Mouse (Mus musculus): ENCODE measurements around the gene Mpzl3.

Mpzl3 gene

DNA sequence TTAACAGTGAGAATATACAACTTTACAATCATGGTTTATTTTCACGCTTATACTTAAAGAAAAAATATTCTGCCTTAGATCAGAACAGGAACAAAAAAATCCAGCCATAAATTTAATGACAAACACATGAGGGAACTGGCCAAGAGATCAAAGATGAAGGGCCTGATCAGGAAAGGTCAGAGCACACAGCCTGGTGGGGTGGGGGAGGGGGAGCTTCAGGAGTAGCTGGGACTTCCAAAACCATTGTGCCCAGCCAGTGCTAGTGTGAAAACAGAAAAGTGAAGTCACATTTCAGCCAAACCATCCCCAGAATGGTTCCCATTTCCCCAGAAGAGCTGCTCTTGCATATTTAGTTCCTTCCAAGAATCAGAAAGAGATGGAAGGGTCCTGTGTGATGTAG is 47.5 kb downstream of the Mpzl3 start:
- no peak for DNase-seq (ENCODE audit: low spot score in 2 of 2)

DNA sequence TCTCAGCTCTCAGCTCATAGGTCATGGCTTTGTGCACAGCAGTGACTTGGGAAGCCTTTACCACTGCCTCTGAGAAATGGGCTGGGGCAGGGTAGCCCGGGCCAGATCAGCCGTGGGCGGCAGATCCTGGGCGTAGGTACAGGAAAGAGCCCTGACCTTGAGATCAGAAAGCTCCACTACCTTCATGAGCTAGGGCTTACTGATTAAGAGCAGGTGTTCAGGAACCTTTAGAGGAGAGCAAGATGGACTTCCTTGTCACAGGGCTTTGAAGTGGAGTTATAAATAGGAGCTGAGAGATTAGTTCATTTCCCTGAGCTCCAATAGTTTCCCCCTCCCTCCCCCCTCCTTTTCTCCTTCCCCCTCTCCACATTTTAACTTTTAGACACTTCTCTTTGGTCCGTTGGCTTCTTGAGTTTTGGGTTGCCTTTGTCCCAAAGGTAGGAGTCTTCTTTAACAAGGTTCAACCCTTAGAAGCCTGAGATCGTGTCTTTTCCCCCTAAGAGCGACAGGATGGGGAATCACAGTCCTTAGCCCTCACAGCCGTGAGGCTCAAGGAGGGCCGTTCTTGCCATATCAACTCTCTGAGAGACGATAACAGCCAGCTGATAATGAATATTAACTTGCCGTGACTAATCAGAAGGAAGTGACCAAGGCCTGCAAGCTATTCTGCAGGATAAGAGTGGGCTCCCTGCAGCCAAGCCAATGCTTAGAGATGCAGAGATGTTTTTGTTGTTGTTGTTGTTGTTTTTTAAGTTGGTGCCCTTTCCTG is 48.4 kb downstream of the Mpzl3 start:
- no peak for DNase-seq (ENCODE audit: low spot score in 2 of 2)

DNA sequence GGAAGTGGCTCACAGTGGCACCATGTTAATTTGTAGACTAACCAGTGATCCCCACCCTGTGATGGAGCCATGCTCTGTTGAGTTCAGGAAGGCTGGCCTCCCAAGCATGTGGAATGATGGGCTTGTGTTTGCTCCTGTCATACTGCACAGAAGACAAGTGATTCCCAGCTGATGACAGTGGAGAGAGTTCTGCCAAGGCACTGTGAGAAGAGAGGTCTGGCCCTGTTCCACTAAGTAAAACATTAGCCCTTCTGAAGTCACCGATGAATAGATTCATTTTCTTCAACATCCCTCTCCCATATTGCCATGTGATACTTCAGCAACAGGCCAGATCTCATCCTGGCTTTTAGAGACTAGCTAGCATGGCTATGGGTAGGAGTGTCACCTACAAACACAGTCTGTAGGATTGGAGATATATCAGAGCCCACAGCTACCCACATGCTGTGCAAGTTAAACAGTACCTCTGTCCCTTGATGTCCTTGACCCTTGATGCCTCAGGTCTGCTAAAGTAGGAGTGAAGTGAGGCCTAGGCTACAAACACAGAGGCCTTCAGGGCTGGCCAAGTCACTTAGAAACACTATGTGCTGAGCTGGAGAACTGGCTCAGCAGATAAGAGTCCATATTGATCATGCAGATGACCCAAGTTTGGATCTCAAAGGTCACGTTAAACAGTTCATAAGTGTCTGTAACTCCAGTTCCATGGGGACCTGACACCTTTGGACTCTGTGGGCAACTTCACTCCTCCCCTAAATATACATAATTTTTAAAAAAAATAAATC is 50.8 kb downstream of the Mpzl3 start:
- DNase-seq (ENCODE audit: low spot score in 2 of 2) = no peak

DNA sequence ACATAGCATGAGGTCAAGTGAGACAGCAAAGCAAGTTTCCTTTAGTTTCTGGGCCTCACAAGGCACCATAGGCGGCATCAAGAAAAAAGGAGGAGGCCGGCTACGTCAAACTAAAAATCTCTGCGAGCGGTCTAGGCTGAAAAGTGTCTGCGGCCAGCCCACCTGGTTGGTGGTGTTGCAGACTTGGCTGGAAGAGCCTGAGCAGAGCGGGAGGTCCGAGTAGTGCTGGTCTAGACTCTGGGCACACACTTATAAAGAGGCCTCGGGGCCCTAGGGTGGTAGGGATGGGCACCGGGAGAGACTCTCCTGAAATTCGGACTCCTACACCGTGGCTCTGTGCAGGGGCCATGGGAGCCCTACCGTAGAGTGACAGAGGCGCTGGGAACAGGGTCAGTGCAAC is 60.7 kb downstream of the Mpzl3 start:
- DNase-seq (ENCODE audit: low spot score in 2 of 2) = no peak

DNA sequence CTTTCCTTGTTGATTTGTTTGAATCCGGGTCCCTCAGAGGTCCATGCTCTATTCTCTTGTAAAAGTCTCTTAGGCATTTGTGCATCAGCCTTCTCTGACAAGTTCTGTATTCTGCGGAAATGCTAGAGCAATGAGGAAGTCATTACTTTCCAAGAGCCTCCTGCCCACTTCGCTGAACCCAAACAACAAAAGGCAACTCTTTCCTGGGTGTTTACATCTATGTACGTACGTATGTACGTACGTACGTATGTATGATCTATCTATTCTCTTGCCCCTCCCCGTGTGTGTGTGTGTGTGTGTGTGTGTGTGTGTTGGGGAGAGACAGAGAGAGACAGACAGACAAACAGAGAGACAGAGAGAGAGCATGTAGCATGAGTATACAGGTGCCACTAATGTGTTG is 61.8 kb downstream of the Mpzl3 start:
- DNase-seq (ENCODE audit: low spot score in 2 of 2) = peak; percentile 26 to 46

GRCm38 (mm10) chr9:45117741-45118431 is 62.9 kb downstream of the Mpzl3 start, which contains the start of gene Scn2b:
Gene Scn2b (plus strand): TSS chr9:45117782.
- DNase-seq (ENCODE audit: low spot score in 2 of 2) = no peak

- no peak for DNase-seq (ENCODE audit: low spot score in 2 of 2)
Measured at GRCm38 (mm10) chr9:45118552-45118951, 63.6 kb downstream of the Mpzl3 start.

DNA sequence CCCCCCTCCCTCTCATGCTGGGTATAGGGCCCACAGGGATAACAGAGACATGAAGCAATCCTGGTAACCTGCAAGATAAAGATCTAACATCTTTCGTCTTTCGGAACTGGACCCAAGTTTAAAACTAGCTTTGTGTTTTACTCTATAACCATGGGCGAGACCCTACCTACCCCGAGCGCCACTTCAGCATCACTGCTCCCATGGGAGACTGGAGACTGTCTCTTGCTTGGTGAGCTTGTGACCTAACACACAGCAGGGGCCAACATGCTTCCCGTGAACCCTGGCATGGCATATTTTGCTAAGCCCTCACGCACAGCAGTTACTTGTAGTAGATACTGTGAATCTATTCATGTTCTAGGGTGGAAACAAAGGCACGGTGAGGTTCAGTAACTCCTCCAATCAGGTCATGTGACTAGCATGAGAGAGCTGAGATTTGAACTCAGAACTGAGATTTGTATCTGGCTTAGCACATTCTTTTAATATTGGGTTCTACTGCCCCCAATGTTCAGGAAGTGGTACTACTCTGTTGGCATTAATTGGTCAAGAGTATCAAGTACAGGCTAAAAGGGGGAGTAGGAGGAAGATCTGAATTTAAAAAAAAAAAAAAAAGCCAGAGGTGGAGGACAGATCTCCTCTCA is 64.4 kb downstream of the Mpzl3 start:
- no peak for DNase-seq (ENCODE audit: low spot score in 2 of 2)

GRCm38 (mm10) chr9:45119954-45120530 is 65.1 kb downstream of the Mpzl3 start:
- DNase-seq (ENCODE audit: low spot score in 2 of 2) = no peak

DNA sequence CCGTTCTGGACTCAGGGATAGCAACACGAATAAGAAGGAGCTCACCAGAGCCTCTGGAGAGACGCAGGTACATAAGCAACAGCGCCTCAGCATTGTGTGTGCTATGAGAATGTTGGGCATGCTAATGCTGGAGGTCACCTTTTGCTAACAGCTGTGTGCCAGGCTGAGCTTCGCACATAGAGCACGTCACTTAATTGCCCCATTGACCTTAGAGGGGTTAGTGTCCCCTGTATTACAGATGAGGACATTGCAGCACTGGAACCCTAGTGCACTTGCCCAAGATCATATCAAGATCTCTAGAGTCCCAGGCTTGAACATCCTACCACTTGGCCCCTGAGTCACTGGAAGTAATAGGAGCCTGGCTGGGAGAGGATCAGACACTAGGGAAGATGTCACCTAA is 65.6 kb downstream of the Mpzl3 start:
- no peak for DNase-seq (ENCODE audit: low spot score in 2 of 2)

GRCm38 (mm10) chr9:45121001-45121400 is 66.0 kb downstream of the Mpzl3 start:
- DNase-seq (ENCODE audit: low spot score in 2 of 2) = no peak

- peak; percentile 77 to 83 for DNase-seq (ENCODE audit: low spot score in 2 of 2)
Measured at GRCm38 (mm10) chr9:45121769-45122168, 66.8 kb downstream of the Mpzl3 start.

GRCm38 (mm10) chr9:45122209-45122761 is 67.3 kb downstream of the Mpzl3 start:
- peak; percentile 86 to 91 for DNase-seq (ENCODE audit: low spot score in 2 of 2)

DNA sequence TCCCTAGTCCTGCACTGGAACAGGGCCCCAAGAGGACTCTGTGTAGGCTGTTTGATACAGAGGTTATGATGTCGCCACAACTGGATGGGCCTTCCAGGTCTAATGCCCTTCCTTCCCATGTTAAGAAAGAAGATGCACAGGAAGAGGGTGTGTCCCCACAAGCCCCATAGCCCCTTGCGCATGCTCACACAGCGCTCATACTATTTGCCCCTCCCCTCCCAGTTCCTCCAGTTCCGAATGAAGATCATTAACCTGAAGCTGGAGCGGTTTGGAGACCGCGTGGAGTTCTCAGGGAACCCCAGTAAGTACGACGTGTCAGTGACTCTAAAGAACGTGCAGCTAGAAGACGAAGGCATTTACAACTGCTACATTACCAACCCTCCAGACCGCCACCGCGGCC is 70.2 kb downstream of the Mpzl3 start:
- no peak for DNase-seq (ENCODE audit: low spot score in 2 of 2)

- DNase-seq (ENCODE audit: low spot score in 2 of 2) = peak; percentile 43 to 49
Measured at GRCm38 (mm10) chr9:45126941-45127340, 72.0 kb downstream of the Mpzl3 start.

All from spleen, postnatal 36 days (tissue).